Mouse (Mus musculus): ENCODE data around the gene Psmb11.

DNA sequence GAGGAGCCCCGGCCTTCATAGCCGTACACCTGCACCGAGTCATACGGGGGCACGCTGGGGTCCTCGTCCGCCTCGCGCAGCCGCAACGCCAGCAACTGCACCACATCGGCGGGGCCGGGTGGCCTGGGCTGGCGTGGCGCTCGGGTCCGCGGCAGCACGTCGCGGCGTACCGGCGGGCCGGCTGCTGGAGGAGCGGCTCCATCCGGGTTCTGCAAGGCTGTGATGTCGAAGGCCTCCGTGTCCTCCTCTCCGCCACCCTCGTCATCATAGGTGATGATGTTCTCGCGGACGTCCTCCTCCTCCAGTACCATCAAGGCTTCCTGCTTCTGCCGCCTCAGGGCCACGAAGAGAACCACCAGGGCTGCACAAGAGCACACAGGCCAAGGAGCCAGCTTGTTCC, 11.0 kb downstream of the Psmb11 start:
- no peak for TF ChIP-seq CTCF (IDR thresholded peaks at IDR 0.05; ENCODE audit: low read depth)
- TF ChIP-seq EP300 (IDR thresholded peaks at IDR 0.05; ENCODE audit: low read depth), result no peak

Measured in liver, embryonic 14.5 days (tissue).